Mouse (Mus musculus) layer of hippocampus, adult 11-12 months (tissue): ENCODE measurements around the gene Tbk1.

Experiments used
- DNase-seq: peaks from one replicate; pipeline ENCODE4 v3.0.0; 2022; ENCODE audit warnings: low spot score

The Tbk1 gene

DNA sequence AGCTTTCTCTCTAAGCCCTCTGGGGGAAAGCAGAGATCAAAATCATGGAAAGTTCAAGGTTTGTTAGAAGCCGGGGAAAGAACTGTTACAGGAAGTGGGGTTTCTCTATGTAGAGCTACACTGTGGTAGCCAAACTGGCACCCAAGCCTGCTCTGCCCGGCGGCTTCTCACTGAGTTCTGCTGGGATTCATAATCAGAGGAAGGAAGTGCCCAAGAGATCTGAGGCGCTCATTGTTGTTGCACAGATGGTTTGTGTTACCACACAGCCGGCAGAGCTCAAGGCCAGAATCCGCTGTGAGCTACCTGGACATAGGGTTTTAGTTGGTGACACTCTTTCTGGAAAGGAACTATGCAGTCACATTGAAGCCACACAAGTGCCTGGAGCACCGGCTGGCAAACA lies 88.6 kb downstream of the Tbk1 start:
- no peak for DNase-seq

- no peak for DNase-seq
Observed at GRCm38 (mm10) chr10:121496616-121497015, 90.0 kb downstream of the Tbk1 start.
